Mouse (Mus musculus): Measurements from ENCODE around the gene 9130409I23Rik.
A peak's percentile ranks its signal among the peaks of the same experiment; 100 is the strongest.
"Not testable (repeated sequence)": the region's sequence is repeated elsewhere in the genome, so short reads cannot be mapped to it uniquely, and the experiment has no call there.

Gene 9130409I23Rik

DNA sequence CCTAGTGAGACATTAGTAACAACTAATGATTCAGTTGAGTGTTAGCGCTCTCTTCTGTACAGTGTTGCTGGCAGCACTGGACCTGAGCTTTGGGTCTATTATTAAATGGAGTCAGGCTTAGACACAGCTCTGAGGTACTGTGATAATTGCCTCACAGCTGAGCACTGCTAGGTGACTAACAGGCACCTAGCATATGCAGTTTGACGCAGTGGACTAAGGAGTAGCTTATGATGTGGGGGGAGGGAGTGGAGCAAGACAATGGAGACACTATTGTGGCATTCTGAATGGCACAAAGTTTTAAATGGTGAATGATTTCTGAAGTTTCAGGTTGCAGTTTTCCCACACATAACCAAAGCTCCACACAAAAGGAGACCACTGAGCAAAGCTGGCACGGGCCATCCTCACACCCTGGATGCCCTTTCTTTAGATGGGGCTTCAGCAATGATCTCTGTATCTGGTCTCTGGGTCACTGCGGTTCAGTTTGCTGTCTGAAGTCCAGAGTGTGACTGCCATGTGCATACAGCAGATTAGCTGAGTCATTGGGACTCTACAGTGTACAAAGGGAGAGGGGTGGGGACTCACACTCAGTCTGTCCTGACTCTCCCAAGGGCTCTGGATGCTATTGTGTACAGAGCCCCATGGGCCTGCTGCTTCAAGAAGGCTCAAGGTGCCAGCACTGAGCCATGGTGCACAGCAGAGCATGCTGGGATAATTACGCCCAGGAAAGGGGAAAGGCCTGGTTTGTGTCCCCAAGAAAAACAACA is 15.8 kb upstream of the 9130409I23Rik start:
- not testable (repeated sequence) for DNase-seq

DNA sequence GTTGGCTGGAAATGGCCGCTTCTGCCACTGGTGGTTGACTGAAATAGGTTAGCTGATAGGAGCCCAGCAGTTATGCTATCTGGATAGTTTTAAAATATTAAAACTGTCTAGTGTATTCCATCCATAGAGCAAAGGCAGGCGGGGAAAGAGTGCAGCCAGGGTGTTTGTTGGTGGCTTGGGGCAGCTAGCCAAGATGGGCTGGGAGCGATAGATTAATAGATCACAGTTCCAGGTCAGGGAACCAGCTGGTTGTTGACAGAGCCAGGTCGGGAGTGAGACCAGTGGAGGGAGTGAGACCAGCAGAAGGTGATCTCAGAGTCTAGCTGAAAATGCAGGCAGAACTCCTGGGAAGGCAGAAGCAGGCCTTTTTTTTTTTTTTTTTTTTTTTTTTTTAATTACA is 13.4 kb upstream of the 9130409I23Rik start:
- DNase-seq, result no peak

DNA sequence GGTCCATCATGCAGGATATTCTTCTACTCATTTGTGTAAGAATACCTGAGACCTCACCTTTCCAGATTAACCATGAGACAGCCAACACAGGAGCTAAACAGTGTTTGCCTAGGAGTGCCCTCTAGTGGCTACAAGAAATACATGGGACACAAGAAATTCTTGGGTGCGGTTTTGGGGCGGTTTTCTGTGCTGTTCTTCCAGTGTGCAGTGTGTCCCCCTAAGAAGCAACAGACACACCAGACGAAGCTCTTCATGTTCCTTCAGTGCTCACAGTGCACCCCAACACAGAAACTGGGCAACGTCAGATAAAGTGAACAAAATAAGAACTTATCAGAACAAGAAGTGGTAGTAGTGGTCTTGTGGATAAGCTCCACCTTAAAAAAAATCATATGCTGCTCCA is 11.4 kb upstream of the 9130409I23Rik start:
- peak; percentile 44 to 56 for DNase-seq

DNA sequence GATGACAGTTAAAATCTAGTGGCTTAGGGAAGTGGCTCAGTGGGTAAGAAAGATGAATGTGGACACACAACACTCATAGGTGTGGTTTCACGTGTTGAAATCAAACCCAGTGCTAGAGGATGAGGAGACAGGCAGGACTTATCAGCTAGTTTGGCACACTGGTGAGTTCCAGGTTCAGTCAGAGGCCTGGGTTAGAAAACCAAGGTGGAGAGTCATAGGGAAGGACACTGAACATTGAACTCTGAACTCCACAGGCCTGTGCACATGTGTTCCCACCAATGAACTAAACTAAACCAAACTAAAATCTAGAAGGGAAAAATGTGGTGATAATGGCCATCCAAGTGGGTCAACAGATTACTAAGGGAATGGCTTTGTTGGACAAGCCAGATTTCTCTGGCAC is 3.5 kb upstream of the 9130409I23Rik start:
- no peak for DNase-seq

DNA sequence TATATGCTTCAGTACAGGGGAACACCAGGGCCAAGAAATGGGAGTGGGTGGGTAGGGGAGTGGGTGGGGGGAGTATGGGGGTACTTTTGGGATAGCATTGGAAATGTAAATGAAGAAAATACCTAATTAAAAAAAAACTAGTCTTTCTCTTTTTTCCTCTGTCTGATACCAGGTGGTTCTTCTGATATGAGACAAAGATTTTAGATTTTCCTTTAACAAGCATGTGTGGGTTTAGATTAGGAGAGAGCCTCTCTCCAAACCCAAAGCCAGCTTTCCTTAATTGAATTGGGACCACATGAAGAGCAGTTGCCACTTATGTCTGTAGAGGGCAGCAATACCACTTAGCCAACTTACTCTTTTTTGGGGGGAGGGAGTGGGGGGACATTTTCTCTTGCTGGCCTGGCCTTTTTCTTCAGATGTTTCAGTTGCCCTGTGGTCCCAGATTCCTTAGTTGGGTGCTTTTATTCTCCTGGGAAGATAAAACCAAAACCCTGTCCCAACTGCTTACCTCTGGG is 1.7 kb upstream of the 9130409I23Rik start:
- no peak for DNase-seq

DNA sequence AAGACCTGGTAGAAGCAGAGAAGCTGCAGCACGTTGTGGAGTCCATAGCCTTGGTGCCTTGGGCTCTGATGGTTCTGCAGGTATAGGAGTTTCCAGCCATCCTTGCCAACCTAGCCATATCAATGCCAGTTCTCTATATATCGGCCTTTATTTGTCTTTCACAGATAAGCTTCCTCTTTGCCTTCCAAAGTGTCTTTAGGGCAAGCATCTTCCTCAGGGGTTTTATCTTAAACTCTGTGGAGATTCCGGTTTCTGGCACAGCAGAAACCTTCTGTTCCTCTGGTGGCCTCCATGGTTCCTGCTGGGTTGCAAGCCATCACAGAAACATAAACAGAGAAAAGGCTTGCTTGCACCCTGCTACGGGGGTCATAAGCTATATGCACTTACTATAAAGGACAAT is 1.9 kb downstream of the 9130409I23Rik start:
- DNase-seq, result no peak

DNA sequence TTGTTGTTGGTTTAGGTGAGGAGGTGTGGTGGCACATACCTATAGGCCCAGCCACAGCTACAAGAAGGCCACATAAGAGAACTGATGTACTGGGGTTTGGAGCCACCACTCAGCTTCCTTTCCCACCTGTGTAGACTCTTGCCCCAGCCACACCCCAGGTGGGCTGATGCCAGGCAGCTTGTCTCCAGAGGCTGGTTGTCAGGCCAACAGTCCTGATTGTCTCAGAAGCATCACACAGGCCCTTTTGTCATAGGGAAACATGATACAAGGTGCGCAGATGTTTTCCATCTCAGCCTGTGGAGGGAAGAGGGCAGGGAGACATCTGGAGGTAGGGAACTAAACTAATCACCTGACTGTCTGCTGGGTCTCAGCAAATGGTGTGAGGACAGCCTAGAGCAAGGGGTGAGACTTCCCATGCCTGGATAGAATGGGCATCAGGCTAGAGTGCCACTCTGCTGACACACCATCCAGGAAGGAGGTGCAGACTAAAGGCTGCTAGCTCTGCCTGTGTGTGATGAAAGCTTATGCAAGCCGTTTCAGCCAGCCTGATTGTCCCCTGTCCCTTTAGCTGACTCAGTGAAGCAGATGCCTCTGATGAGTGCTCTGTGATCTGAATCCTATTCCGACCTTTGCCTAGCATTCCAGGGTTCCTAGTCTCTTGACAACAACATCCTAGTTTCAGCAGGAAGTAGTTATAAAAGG is 10.9 kb downstream of the 9130409I23Rik start:
- DNase-seq, result no peak

DNA sequence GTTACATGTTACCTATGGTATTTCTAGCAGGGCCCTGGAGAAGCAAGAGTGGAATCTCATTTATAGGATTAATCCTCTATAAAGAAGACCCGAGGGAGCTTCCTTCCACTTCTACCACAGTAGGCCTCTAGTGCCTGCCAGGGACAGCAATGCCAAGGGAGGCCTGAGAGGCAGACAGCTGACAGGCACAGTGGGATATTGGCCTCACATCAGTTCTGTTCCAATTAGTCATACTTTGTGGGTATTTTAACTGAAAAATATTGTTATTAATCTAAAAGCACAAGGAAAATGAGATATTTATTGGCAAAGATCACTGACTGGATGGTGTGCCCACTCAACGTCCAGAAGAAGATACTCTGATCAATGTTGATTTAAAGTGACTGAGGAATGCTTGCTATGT is 13.0 kb downstream of the 9130409I23Rik start:
- peak; percentile 54 to 69 for DNase-seq

DNA sequence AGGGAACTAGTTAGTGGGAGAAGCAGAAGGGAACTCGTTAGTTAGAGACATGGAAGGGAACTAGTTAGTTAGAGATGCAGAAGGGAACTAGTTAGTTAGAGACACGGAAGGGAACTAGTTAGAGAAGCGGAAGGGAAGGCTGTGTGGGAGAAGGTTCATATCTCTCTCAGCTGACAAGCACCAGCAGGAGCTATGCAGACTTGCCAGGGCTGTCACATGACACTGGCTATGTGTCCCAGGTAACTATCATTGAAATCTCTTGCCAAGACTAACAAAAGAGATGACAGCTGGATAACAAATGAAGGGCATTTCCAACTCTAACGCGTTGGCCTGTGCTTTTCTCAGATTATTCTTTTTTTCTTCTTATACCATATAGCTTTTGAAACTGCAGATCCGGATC is 13.6 kb downstream of the 9130409I23Rik start:
- peak; percentile 21 to 29 for DNase-seq

DNA sequence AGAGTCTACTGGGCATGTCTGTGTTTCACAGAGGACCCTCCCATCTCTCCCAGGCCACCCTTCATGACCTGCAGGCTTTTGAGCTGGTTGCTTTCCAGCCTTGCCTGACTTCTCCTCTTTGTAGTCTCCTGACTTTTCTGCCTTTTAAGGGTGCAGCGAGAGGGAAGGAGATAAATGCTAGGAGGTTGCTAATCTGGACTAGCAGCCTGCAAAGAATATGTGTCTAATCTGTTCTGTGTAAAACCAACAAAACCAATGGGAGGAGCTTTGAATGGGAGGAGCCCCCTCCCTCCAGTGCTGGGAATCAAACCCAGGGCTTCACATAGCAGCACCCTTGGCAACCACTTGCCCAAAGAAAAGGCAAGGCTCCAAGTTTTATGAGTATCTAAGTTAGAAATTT is 17.3 kb downstream of the 9130409I23Rik start:
- no peak for DNase-seq

DNA sequence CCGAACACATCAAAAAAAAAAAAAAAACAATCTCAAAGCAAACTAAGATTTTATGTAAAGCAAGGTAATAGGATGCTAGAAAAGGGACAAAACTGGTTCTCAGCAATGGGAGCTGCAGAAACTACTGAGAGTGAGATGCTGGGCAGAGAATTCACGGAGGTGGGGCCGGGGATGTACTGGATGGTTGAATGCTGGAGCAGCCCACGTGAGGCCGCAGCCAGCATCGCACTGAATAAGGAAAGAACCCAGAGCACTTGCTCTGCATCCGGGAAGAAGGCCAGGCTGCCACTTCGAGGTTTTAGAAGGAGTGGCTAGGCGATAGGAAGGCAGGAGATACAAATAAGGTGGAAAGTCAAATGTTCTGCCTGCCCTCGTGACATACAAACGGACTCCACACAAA is 18.6 kb downstream of the 9130409I23Rik start:
- DNase-seq, result no peak

DNA sequence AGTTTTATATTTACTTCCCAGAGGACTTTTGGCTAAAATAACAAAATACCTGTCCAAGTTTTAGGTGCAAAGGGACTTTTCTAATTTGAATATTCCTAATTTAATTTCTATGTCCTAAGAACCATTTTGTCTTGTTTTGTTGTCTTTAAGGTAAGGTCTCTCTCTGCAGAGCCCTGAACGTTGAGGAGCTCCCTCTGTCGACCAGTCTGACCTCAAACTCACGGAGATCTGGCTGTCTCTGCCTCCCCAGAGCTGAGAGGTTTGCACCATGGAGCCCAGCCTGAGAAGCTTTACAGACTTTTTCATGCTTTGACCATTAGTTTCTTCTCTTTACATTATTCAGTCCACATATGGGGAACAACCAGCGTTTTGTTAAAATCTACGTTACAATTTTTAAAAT is 22.0 kb downstream of the 9130409I23Rik start:
- DNase-seq, result no peak

DNA sequence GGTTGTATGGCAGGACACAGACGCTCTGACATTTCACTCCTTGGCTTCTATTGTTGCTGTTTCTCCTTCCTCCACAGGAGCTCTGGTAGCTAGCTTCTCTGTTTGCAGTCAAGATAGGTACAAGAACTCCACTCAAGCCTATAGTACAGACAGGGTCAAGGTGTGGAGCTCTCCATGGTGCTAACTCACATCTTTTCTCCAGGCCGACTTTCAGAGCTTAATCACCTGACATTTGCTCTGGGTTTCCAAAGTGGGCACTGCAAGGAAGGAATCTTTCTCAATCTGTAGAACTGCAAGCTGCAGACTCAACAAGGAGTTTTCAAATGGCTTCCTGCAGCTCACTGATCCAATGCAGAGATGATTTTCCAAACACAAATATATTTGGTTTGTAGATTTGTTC is 33.0 kb downstream of the 9130409I23Rik start:
- no peak for DNase-seq

DNA sequence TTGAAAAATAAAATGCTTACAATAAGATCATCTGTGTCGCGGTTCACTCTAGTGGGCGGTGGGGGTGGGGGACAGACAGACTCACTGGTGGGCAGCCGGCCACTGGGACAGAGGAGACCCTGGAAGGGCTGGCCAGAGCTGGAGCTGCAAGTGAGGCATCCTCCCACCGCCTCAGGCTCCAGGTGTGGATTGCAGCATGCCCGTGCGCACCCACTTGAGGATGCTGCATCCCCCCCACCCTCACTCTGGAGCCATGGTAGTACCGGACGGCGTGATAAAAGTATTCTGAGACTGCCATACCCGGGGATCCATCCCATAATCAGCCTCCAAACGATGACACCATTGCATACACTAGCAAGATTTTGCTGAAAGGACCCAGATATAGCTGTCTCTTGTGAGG is 39.0 kb downstream of the 9130409I23Rik start:
- no peak for DNase-seq

Data from cerebellum, adult 18-20 months (tissue).